Mouse (Mus musculus) adrenal gland, postnatal 10 days (tissue): Measurements from ENCODE around the gene Spata5. TPM values are rescaled to one million over a fixed set of nuclear protein-coding genes. Genes with fewer than 3 reads are reported as not detected.
A peak's percentile ranks its signal among the peaks of the same experiment; 100 is the strongest.

Source experiments
- DNase-seq: peaks from one replicate; pipeline ENCODE4 v3.0.0; 2021; ENCODE audit warnings: mixed read lengths
- long read RNA-seq, 2 experiments: library from polyadenylated mRNA; stranded (forward); transcript quantifications; one replicate each; pipeline ENCODE4 v2.0.0; 2021
- total RNA-seq, 2 experiments: library from RNA; stranded (reverse); gene quantifications; 2 replicates each; pipeline ENCODE4 v1.2.3; 2021

The Spata5 gene
- total RNA-seq: 10 to 100 TPM; 21.5 to 27.7 TPM
- long read RNA-seq, experiment 1, transcript Spata5-202 (16 exons, 3,295 nt): major isoform, 14 of 23 reads
- long read RNA-seq, experiment 1, transcript Spata5-201 (16 exons, 2,890 nt): minor isoform, 6 of 23 reads
- long read RNA-seq, experiment 1, partial matches to known transcripts: 0 of 23 reads
- long read RNA-seq, experiment 1, other reads (novel, unspliced or antisense): 2 of 23 reads
- long read RNA-seq, experiment 2, transcript Spata5-202 (16 exons, 3,295 nt): major isoform, 7 of 10 reads
- long read RNA-seq, experiment 2, partial matches to known transcripts: 2 of 10 reads
- long read RNA-seq, experiment 2, other reads (novel, unspliced or antisense): 1 of 10 reads

- DNase-seq: peak; percentile 98
Observed at GRCm38 (mm10) chr3:37419458-37419991, at the start of gene Spata5. Gene Spata5 (plus strand): TSS chr3:37419896.

- no peak for DNase-seq
Observed at GRCm38 (mm10) chr3:37370407-37370806, 49.3 kb upstream of the Spata5 start.

- no peak for DNase-seq
Observed at GRCm38 (mm10) chr3:37373712-37374111, 46.0 kb upstream of the Spata5 start.

- no peak for DNase-seq
Observed at GRCm38 (mm10) chr3:37377926-37378325, 41.8 kb upstream of the Spata5 start.

- DNase-seq: peak; percentile 26
Observed at GRCm38 (mm10) chr3:37378412-37378811, 41.3 kb upstream of the Spata5 start.

DNA sequence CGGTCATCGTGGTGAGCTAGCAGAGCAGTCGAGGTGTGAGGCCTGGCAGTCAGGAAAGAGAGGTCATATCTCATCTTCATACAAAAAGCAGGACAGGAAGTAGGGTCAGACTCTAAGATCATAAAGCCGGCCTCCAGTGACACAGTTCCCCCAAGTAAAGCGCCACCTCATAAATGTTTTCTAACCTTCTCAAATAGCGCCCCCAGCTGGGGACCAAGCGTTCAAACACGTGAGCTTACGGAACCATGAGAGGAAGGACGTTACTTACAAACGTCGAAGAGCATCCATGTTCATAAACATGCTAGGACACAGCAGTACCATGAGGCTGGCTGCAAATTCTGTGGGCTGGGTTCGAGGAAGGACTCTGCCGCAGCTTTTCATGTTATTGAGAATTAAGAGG, 40.5 kb upstream of the Spata5 start:
- no peak for DNase-seq

DNA sequence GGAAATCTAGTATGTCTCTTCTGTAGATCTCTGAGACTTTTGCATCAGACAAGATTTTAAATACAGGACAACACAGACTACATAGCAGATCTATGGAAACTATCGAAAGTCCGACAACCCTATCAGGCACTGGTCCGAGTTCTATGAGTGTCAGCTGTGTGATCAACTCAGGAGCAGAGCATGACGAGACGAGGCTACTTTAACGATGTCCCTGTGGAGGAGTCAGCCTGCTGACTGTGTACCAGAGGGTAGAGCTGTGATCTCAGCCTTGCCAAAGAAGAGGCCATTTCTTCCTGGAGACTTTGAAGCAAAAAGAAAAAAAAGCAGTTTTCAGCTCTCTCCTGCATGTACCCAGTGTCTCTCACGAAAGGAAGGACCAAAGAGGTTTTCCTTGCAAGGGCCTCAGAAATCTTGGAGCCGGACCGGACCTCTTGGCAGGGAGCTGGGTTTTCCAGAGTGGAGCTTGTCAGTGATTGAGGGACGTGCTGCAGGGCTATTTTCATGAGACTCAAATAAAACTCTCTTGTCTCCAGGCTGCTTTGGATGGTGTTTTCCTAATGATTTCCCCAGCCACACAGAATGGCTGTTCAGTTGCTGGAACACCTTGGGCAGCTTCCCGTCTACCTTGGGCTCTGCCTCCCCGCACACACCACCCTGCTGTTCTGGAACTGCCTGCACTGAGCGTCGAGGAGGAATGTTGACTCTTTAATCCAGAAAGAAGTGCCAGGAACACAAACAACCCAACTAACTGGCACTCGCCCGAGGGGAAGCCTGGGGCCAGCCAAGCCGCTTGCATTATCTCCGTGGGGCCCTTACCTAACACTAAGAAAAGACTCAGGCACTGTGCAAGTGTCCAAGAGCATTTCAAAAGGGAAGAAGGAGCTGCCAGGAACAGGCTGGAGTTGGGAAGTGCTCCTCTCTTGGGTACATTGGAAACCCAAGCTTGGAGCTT, 39.5 kb upstream of the Spata5 start:
- DNase-seq: peak; percentile 72

- no peak for DNase-seq
Observed at GRCm38 (mm10) chr3:37381457-37381856, 38.2 kb upstream of the Spata5 start.

DNA sequence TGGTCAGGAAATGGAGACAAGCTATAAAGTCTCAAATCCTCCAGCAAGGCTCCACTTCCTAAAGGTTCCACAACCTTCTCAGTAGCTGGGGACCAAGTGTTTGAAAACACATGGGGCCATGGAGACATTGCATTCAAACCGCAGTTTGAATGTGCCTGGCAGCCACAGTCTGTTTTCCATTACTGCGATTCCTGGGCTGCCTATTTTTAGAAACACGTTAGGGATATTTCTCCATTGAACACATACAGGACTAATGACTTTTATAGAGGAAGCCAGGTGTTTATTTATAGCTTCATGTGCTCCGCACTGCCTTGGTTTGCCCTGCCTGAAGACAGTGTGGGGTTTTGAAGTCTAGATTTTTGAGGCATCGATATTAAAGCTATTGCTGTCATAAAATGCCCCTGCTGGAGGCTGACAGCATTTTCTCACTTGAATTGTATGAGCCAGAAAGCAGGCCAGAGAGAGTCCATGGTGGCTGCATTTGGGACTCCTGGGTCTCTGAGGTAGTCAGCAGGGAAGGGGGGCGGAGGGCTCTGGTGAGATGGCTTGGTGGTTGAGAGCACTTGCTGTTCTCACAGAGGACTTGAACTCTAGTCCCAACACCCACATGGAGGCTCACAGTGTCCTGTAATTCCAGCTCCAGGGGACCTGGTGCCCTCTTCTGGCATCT, 36.5 kb upstream of the Spata5 start:
- no peak for DNase-seq

- DNase-seq: no peak
Observed at GRCm38 (mm10) chr3:37387310-37387709, 32.4 kb upstream of the Spata5 start.

DNA sequence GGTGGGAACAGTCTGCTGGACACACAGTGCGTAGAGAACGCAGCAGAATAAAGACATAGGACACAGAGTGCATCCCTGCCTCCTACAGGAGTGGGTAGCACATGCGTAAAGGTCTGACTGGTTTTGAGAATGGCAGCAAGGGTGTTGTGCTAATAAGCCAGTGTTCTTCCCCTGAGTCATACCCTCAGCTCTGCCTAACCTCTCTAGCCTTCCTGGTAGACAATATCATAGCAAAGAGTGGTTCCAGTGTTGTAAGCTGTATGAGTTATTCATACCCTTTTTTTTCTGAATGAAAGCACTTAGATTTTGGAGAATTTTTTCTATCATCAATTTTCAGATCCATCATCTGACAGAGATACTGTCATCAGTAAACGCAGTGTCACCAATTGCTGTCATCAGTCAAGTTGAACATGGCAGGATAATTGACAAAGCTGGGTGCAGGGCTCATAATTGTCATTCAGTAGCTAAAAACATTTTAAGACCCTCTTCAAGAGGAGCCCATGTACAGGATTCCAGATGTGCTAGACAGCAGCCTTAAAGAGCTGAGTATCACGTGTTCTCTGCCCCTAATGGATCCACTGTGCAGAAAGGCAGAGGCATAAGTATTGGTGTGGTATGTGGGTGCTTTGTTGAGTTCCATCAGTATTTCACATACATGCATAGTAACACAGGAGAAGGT, 22.6 kb upstream of the Spata5 start:
- no peak for DNase-seq

DNA sequence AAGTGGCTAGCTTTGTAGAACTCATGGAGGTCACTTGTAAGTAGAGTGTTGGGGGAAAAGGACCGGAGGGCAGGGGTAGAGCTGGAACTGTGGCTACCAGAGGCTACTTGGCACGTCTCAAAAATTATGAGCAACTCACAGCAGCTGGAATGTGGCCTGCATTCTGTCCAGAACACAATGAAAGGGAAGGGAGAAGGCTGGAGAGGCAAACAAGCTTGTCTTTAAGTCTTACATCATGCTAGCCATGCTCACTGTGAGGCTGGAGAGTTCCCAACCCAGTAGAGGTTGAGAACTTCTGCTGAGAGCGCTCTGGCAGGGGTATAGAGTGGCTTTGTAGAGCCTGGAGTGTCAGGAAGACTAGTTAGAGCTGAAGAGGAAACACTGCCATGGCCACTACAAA, 22.1 kb upstream of the Spata5 start:
- DNase-seq: no peak

DNA sequence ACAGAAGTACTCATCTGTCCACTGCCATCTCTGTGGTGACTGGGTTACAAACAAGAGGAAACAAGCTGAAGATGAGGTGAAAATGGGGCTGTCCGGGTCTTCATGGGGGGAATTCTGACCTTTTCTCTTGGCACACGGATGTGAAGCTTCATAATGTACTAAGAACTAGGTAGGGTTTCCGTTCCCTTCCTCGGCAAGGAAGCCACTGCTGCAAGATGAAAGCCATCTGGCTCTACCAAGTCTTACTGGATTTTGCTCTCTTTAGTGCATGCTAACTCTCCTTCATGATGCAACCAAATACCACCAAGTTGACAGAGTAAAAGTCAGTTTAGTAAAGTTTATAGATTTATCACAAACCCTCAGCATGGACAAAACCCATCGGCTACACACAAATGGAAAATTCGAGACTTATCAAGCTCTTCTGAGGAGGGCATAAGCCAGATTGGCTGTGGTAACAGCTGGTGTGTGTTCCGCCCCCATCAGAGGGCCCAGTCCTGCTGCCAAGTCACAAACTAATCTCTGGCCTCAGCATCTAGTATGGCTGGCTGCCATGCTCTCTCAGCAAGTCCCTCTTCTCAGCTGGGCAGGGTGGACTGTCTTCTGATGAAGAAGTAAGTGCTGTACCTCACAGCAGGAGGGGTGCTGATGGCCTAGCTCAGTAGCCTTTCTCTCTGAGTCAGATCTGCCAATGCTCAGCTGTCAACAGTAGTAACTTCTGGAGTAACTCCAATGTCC, 20.9 kb upstream of the Spata5 start:
- peak; percentile 31 for DNase-seq

- DNase-seq: peak; percentile 76
Observed at GRCm38 (mm10) chr3:37401729-37402610, 17.7 kb upstream of the Spata5 start.

DNA sequence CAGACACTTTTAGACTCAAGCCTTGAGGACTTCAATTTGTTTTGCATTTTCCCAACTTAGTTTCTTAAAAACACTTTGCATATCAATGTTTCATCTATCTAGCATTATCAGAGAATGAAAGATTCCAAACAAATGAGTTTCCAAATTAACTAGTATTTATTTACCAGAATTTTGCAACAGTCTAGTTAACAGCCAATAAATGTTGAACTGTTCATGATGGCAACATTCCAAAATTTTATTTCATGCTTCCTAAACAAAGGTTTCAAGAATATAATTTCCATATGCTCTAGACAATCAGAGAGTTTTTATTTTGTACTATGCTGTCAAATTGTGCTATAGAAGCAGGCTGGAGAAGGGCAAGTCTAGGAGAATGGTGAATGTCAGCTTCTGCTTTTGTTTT, 12.1 kb upstream of the Spata5 start:
- no peak for DNase-seq

DNA sequence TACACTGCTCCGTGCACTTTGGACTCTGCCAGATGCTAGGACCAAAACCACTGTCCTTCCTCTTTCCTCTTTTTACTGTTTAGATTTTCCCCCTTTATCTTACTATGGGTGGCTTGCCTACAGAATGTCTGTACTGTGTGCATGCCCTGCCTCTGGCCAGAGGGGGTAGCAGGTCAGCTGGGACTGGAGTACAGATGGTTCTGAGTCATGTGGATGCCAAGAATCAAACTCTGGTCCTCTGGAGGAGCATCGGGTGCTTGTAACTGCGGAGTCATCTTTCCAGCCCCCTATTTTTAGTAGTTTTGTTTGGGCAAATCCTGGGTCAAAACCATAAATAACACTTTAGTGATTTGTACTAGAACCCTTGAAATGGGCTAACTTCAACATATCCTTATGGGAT, 6.2 kb upstream of the Spata5 start:
- no peak for DNase-seq

DNA sequence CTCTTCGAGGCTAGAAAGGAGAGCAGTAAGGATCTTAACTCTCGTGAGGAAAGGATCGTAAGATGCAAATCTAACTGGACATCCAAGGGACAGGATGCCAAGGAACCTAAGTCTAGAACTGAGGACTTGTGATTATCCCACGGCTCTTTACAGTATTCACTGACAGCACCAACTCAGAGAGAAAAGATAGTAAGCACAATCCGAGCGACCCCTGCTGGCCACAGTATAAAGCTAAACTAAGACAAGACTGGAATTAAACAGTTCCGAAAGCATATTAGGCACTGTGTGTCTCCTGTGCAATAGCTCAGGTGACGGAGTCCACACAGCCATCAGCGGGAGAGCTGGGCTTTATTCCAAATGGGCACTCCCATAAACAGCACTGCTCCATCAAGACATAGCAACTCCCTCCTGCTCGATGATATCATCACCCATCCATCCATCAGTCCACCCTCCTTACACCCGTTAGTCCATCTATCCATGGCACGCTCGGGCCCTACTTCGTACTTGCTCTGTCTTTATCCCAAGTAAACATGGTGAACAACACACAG, 5.2 kb upstream of the Spata5 start:
- peak; percentile 85 for DNase-seq

DNA sequence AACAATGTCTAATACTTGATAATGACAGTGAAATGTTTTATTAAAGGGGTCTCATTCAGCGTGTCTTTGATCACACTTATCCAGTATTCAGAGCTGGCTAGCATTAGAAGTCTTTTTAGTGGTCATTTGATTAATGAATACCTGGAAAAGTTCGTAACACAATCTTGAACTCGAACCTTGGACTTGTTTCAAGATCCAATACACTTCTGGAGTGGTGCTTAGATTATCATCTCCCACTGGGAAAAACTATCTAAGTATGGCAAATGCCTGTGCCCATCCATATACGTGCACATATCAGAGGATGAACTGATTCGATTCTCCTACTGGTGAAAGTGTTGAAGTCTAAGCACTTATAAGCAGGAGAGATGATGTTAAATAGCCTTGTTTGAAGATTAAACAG, 1.4 kb upstream of the Spata5 start:
- no peak for DNase-seq

DNA sequence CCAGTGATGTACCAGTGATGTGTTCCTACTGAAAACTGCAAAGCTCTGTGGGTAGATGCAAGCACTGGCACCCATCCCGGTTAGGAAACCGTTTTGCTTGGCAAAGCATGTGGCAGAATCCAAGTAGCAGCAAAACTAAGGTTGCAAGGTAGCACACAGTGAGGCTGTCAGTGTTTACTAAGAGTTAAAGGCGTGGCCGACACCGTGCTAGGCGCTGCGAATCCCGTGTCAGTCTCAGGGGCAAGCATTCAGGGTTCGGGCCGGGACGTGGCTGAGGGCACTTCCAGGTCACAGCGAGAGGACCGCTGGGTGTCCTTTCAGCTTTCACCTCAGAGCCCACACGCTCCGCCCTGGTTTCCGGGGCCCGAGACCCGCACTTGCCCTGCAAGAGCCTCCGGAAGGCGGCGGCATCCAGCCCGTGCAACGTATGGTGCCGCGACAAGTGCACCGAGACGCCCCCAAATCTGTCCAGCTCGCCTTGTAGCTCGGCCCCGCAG, 687 bp upstream of the Spata5 start:
- DNase-seq: no peak

- peak; percentile 96 for DNase-seq
Observed at GRCm38 (mm10) chr3:37420072-37420471, 376 bp downstream of the Spata5 start, which contains the start of gene Nudt6. Gene Nudt6 (minus strand): TSS chr3:37420211.
